Mouse (Mus musculus) lung, embryonic 16.5 days (tissue): ENCODE results near the gene Hhex. TPM values are rescaled to one million over a fixed set of nuclear protein-coding genes. Genes with fewer than 3 reads are reported as not detected.

Experiments
- polyA plus RNA-seq: library from polyadenylated mRNA; unstranded; fragments of >200 nt; fragmentation: Nextera tagmentation; extraction: Ambion mirVana; gene quantifications from 2 replicates; pipeline ENCODE4 v1.2.1, GENCODE M21; 2015

Hhex gene
- polyA plus RNA-seq, 1 experiment from 2014 or later: 38.3 TPM

Other genes starting within 250 kb of the Hhex start
- gene March5, start 227.3 kb upstream of the Hhex start, polyA plus RNA-seq: 74.9 and 75.6 TPM in 2 replicates
- 0.64 and 0.98 TPM in 2 replicates for gene Cpeb3, start 226.2 kb upstream of the Hhex start, polyA plus RNA-seq
- gene Ide, start 97.0 kb upstream of the Hhex start, polyA plus RNA-seq: 39.2 and 42.0 TPM in 2 replicates
- 64.5 and 73.1 TPM in 2 replicates for gene Kif11, start 58.4 kb upstream of the Hhex start, polyA plus RNA-seq
- 13.2 and 13.7 TPM in 2 replicates for gene Exoc6, start 115.6 kb downstream of the Hhex start, polyA plus RNA-seq